Mouse (Mus musculus) lung, postnatal 4 days (tissue): ENCODE results near the gene Ddah2.
A peak's percentile ranks its signal among the peaks of the same experiment; 100 is the strongest.

ENCODE experiments used
- DNase-seq, 2 experiments: peaks; one replicate each; pipeline ENCODE4 v3.0.0; 2021

The Ddah2 gene

GRCm38 (mm10) chr17:35105740-35106389, 47.0 kb downstream of the Ddah2 start:
- peak; percentile 50 to 52 for DNase-seq

GRCm38 (mm10) chr17:35106522-35106921, 47.7 kb downstream of the Ddah2 start:
- no peak for DNase-seq

- no peak for DNase-seq
Observed at GRCm38 (mm10) chr17:35108097-35108496, 49.3 kb downstream of the Ddah2 start, which contains the start of gene Ly6g5c. Ly6g5c (plus strand) TSS chr17:35108279.
